Mouse (Mus musculus): Measurements from ENCODE around the gene Lsmem1.

The Lsmem1 gene

DNA sequence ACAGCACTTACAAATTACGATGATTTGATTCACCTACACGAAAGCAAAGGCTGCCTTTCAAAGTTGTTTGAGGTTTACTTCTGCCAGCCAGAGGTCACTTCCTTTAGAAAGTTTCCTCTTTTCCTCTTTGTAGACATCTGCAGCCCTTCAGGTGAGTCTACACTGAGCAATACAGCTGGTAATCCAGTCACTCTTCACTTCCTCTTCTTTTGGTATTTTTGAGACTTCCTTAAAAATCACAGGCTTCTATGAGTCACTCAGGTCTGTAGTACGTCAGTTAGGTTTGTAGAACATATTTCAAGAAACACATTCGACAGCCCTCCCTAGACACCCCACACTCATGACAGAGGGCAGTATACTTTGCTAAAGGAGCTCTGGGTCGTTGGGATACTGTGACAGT, 58.6 kb downstream of the Lsmem1 start:
- no peak for DNase-seq (ENCODE audit: low read depth, low spot score)

GRCm38 (mm10) chr12:40139484-40140245, 59.6 kb downstream of the Lsmem1 start:
- no peak for DNase-seq (ENCODE audit: low read depth, low spot score)

DNA sequence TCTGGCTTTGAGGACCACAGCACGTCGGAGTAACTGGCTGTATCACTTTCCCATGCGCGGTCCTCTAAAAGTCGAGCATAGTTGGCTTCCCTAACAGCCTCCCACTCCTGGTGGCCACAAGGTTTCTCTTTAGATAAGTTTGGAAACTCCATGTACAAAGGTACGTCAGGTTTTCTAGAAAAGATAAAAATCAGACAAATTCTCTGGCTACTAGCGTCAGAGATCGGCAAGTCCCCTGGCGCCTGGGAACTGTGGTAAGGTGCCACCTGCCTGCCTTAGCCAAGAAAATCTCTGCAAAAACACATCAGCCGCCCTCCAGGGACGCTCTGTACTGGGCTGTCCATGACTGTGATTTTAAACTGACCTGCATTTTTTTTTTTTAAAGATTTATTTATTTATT, 64.8 kb downstream of the Lsmem1 start:
- DNase-seq (ENCODE audit: low read depth, low spot score) = no peak

DNA sequence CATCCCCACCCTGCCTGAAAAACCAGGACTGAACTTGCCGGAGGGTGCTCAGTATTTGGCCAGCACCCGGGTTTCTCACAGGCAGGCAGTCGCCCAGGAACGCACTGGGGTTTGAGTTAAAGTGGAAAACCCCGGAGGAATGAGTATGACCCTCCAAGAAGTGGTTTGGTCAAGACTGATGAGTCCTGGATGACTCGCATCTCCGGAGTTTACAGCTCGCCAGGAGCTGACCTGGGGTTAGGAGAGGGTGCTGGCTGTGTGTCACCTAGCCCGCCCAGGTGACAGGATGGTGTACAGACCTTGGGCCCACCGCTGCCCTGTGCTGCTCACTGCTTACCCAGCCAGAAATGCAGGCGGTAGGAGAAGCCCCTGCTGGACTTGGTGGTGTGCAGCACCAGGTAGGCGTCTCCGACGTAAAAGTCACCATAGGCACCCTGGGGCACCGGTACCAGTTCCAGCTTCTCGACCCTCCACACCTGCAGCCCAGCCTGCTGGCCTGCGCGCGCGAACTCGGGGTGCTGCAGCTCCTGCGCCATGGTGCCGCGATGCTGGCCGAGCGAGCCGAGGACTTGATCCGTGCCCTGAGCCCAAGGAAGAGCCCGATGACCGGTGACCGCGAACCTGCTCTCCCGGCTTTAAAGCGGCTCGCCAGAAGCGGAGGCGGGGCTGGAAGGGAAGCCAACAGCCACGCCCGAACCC, 65.6 kb downstream of the Lsmem1 start, which contains the start of gene Scin:
Scin (minus strand) TSS at position 656 of the 699 bp plus-strand sequence.
- DNase-seq (ENCODE audit: low read depth, low spot score) = no peak

GRCm38 (mm10) chr12:40133194-40133572, 66.1 kb downstream of the Lsmem1 start:
- DNase-seq (ENCODE audit: low read depth, low spot score) = no peak

All from brain, adult 2 months (tissue).